Mouse (Mus musculus) lung, adult 2 months (tissue): ENCODE results near the gene 4931428L18Rik. TPM values are rescaled to one million over a fixed set of nuclear protein-coding genes. Genes with fewer than 3 reads are reported as not detected.
A peak's percentile ranks its signal among the peaks of the same experiment; 100 is the strongest.

Source experiments
- DNase-seq: peaks from one replicate; pipeline ENCODE4 v3.0.0; 2022
- H3K4me1 ChIP-seq: fragments of 200-500 bp; 2 replicates; pipeline ENCODE4 v1.6.1; 2011; ENCODE audit warnings: low read length; ENCODE audit not compliant: control insufficient read depth, insufficient read depth
- H3K4me3 ChIP-seq: fragments of 200-500 bp; replicated peaks from 2 replicates; pipeline ENCODE3; 2011; ENCODE audit warnings: low read depth, mild to moderate bottlenecking, control low read depth, low read length; ENCODE audit errors: extremely low read depth
- CTCF ChIP-seq: fragments of 200-500 bp; IDR thresholded peaks from 2 replicates; pipeline ENCODE4 v1.5.1; 2011; ENCODE audit warnings: mild to moderate bottlenecking, low read length, control low read depth; ENCODE audit not compliant: insufficient read depth
- POLR2A ChIP-seq: fragments of 200-500 bp; IDR thresholded peaks from 2 replicates; pipeline ENCODE4 v1.6.1; 2011; ENCODE audit warnings: low read depth, mild to moderate bottlenecking, control low read depth, low read length, borderline replicate concordance; ENCODE audit errors: extremely low read depth
- WGBS: fragments of 180-500 bp; shearing (Covaris S2); methylation state at CpG from one replicate; pipeline ENCODE4 v1.1.7; 2018; 5-methylcytosine and 5-hydroxymethylcytosine counted together
- polyA plus RNA-seq: library from polyadenylated mRNA; depleted of rRNA; stranded (reverse); fragments of >200 nt; gene quantifications from 2 replicates; pipeline ENCODE4 v1.2.3, GENCODE M21; 2012

4931428L18Rik gene
- polyA plus RNA-seq, 1 experiment = not detected

DNA sequence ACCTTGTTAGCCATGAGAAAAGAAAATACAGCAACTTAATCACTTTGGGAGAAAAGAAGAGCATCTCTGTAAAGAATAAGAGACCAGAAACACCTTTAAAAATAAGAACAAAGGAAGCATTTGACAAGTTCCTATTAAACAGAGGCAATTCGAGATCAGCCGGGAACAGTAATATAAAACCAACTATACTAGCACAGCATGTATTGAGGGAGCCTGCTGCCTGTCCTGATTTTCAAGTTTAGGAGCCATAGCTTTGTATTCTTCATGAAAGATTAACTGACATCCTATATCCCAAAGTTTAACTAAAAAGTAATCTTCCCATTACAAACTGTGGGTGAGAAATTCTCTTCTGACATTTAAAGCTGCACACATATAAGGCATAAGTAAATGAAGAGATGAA, 151.3 kb downstream of the 4931428L18Rik start:
- 84% methylated on average over 2 of the region's 2 CpGs for WGBS
- Histone ChIP-seq H3K4me3 (no peak overlapping the region), H3K4me1 (no peaks in the 10 kb centered on the region; the same call in 1 of the 2 replicates)
- no peak for DNase-seq
- TF ChIP-seq CTCF = no peak
- no peak for TF ChIP-seq POLR2A

DNA sequence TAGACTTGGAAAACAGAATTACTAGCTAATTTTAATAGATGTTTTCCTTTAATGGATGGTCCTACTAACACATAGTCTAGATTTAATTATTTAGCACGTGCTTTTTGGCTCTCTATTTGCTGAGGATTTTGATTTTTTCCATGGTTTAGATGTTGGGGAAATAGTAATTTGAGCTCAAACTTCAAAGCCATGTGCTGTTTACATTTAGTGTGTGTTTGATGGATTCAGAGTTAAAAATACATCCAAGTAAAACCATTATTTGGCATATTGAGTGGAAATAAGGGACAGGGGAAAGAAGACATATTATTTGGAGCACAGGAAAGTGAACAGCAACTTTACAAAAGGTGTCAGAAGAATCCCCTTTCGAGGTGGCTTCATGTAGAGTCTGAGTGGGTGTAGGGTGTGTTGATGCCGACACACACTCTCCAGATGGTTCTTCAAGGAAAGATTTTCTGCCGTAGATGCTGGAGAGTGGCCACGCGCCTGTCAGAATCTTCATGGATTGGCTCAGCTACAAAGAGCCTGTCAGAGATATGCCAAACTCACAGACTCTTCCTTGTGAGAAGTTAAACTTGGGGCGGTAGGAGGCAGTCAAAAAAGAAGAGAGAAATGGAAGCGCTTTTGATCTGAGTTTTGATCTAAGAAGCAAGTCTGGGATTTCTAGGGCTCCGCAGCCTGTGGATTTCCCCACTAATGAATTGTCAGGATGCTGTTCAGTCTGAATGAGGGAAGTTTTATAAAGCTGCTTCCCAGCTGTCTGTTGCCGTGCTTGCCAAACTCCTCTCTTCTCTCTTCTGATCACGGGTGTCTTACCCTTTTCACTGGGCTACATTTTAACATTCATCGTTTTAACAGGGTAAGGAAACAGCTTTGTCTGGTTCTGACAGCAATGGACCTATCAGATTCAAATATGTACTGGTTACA, 157.4 kb downstream of the 4931428L18Rik start:
- TF ChIP-seq POLR2A = no peak
- no peak for TF ChIP-seq CTCF
- H3K4me3 ChIP-seq = no peak overlapping the region
- 68% methylated on average over 12 of the region's 12 CpGs for WGBS
- no peak for DNase-seq
- H3K4me1 ChIP-seq = no peaks in the 10 kb centered on the region

DNA sequence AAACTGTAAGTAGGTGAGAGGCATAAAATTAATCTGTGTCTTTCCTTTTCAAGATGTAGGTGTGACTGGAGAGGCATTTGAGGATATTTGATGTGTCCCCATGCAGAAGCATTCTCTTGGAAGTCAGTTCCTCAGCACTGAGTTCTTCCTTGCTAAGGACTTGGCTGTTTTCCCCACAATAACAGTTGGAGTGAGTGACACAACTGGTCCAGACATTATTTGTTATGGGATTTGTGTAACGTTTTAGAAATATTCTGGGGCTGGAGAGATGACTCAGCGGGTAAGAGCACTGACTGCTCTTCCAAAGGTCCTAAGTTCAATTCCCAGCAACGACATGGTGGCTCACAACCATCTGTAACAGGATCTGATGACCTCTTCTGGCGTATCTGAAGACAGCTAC, 162.7 kb downstream of the 4931428L18Rik start:
- H3K4me3 ChIP-seq = no peak overlapping the region
- no peaks in the 10 kb centered on the region for H3K4me1 ChIP-seq
- DNase-seq = no peak
- TF ChIP-seq CTCF (no peak), POLR2A (no peak)
- WGBS = 59% methylated on average over 4 of the region's 4 CpGs

DNA sequence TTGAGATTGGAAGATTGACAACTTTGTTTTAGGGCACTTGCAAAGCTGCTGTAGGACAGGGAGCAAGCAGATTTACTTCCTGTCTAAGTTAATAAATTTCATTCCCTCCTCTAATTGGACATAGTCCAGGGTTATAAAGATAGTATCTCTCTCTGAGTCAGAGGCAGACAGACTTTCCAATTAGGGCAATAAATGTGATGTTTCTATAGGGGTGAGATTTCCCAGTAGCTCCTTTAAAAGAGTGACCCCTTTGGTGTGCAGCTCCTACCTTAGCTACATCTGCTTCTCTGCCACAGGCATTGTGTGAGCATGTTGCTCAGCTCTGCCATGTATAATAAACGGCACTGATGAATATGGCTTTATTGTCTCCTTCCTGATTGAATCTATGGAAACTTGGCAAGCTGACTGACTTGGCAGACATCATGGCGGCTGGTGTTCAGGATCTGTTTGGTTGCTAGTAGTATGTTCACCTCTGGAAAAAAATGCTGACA, 163.6 kb downstream of the 4931428L18Rik start:
- 41% methylated on average over 2 of the region's 2 CpGs for WGBS
- no peak overlapping the region for H3K4me3 ChIP-seq
- DNase-seq = no peak
- TF ChIP-seq CTCF = no peak
- TF ChIP-seq POLR2A = no peak
- H3K4me1 ChIP-seq = no peaks in the 10 kb centered on the region

DNA sequence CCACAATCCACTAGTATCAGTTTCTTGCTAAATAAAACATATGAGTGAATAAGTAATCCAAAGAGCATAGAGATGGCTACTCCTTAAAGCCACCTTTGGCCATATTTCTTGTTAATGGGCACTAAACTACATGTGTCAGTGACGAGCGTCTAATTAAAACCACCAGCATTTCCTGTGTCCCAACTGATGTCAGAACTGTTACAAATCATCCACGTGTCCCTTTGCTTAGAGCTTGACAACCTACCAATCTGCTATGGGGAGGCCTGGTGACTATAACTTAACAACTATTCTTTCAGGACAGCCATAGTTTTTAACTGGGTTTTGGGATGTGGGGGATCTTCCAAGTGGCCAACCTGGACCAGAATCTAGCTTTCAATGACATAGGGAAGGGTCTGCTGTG, 164.3 kb downstream of the 4931428L18Rik start:
- Histone ChIP-seq H3K4me1 (no peaks in the 10 kb centered on the region), H3K4me3 (no peak overlapping the region)
- TF ChIP-seq POLR2A (no peak), CTCF (no peak)
- 49% methylated on average over 3 of the region's 3 CpGs for WGBS
- no peak for DNase-seq

DNA sequence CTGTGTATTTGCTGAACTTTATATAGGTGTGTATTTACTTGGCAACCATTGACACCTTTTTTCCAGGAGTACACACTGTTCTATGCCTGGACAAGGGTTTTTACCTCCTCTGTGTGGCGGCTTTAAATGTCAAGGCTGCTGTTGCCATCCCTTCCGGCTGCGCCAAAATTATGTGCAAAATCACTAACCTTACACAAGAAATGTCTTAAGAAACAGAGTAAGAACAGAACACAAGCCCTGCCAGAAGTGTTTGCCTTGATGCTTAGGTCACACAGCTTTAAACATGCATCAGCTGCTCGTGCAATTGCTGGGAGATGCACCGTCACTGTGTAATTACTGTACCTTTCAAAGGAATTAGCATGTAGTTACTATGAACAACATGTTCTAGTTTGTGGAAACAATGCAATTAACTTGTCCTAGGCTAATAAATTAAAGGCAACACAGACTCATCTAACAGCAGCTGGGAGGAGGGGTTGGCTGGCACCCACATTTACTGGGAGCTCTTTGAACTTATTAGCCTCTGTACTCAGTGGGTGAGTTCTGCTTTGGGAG, 171.0 kb downstream of the 4931428L18Rik start:
- DNase-seq = no peak
- Histone ChIP-seq H3K4me3 (no peak overlapping the region), H3K4me1 (peaks cover 2% of the 10 kb centered on the region)
- no peak for TF ChIP-seq POLR2A
- TF ChIP-seq CTCF = no peak
- 64% methylated on average over 5 of the region's 5 CpGs for WGBS

DNA sequence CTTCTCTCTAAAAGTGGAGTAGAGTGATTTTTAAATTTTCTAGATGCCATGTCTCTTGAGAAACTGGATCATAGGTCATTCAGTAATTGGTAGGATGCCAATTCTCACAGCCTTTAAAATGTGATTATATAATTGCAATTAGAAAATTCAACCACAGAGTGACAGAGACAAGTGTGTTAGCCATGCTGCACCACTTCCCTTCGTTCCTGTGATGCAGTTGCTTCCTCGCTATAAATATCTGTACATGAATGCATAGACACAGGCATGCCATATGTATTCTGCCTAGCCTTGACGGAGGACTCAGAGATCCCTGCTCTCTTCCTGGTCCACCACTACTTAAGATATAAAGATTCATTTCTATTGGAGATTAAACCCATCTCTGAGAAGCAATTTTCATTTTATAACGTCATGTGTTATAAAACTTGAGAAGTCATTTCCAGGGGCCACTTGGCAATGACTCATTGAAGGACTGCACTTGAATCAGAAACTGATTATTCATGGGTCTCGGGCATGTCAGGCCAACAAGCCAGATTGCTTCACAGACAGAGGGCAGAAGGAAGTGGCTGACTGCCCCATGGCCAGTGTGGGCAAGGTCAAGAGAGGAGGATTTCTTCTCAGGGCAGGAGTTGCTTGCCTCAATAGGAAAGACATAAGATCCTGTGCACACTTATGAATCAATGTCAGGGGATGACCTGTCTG, 172.4 kb downstream of the 4931428L18Rik start:
- H3K4me1 ChIP-seq = peaks cover 2% of the 10 kb centered on the region
- DNase-seq = peak; percentile 37
- WGBS = 36% methylated on average over 5 of the region's 5 CpGs
- H3K4me3 ChIP-seq = no peak overlapping the region
- TF ChIP-seq CTCF = no peak
- no peak for TF ChIP-seq POLR2A

DNA sequence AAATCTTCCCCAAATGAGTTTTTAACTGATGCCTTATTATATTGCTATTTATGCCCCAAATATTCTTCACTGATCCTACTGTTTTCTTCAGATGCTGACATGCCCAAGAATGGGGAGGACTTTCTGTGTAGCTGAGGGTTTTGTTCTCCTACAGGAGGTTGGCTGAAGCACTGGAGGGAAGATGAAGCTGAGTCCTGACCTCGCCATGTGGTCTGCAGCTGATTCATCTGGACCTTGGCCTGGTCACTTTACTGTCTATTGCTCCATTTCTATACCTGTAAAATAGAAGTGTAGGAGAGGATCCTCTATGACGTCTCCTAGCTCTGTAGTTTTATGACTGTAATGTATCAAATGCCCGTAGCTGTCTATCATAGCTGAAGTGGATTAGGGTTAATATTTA, 179.3 kb downstream of the 4931428L18Rik start:
- no peak for DNase-seq
- 79% methylated on average over 3 of the region's 3 CpGs for WGBS
- no peaks in the 10 kb centered on the region for H3K4me1 ChIP-seq

DNA sequence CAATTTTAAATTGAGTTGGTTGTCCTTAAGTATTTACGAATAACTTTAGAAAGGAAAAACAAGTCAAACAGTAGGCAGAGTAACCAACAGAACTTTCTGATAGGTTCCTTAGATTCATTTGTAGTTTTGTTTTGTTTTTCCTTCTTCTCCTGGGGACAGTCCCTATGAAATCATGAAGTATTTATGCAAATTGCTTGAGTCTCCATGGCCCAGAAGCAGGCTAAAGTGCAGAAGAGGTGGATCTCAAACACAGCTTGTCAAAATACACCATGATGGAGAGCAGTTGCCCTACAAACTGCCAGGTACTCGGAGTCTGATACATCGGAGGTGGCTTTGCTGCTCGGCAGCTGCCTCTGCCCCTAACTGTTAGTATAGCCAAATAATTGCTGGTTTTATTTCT, 179.7 kb downstream of the 4931428L18Rik start:
- WGBS = 72% methylated on average over 4 of the region's 4 CpGs
- Histone ChIP-seq H3K4me1 (no peaks in the 10 kb centered on the region), H3K4me3 (no peak overlapping the region)
- no peak for DNase-seq
- no peak for TF ChIP-seq POLR2A
- TF ChIP-seq CTCF = no peak

More for the DNA sequence above, 179.3 kb downstream of the 4931428L18Rik start:
- H3K4me3 ChIP-seq = no peak overlapping the region
- no peak for TF ChIP-seq CTCF
- no peak for TF ChIP-seq POLR2A
